In the genomic region with DNA sequence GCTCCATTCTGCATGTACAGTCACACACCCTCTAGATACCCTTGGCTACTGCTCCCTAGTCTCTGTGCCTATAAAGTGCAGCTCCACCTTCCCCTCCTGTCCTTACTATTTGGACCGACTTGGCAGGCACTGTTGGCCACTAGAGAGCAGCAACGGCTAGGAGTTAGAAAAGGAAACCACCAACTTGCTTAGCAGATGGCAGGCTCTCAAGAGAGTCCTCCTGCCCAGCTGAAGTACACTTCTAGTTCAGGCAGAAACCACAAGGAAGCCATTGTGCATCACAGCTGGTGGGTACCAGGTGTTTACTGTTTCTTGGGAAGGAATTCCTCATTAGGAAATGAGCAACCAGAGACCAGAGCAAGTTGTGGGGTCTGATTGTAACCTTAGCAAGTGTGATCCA, we compare ENCODE assay signal across 9 mouse cellular contexts.
DNase-seq lines count a peak whose midpoint lies in the region; ATAC-seq and TF ChIP-seq lines count a peak whose summit lies in the region.
"Had no signal": no experiment of that assay in that cellular context is flagged by ENCODE, and none has a peak within 500 bp of the region (broad histone marks: within the 10 kb centered on the region; RNA-seq: fewer than 3 reads in every experiment).

No protein-coding gene starts in this region.

- H3K4me3 ChIP-seq in forebrain, postnatal 0 days (ENCODE audit: low read depth, low read length), result no peak overlapping the region
- no peak overlapping the region for H3K4me3 ChIP-seq in hindbrain, embryonic 10.5 days
- H3K4me3 ChIP-seq: limb, embryonic 15.5 days had no signal

- peak; percentile 71 for ATAC-seq in forebrain, postnatal 0 days

- H3K4me1 ChIP-seq in forebrain, postnatal 0 days (ENCODE audit: insufficient read depth), result no peaks in the 10 kb centered on the region
- no peaks in the 10 kb centered on the region for H3K4me1 ChIP-seq in hindbrain, embryonic 10.5 days (replicated peaks)

- peak; percentile 67 for DNase-seq in MN1 (ENCODE audit: low spot score)
- DNase-seq in cerebellum, adult 11-12 months, result peak; percentile 43
- peak; percentile 80 for DNase-seq in forebrain, postnatal 0 days
- DNase-seq in hindbrain, embryonic 10.5 days (ENCODE audit: low spot score), result peak; percentile 66
- DNase-seq in layer of hippocampus, adult 9-11 months, result peak; percentile 85
- DNase-seq in lung, postnatal 25 days (ENCODE audit: low spot score), result peak; percentile 86
- DNase-seq in retina, postnatal 1 day, result peak; percentile 88
- DNase-seq in urinary bladder, postnatal 25 days (ENCODE audit: low spot score), result peak; percentile 42

- no peaks in the 10 kb centered on the region for H3K27me3 ChIP-seq in forebrain, postnatal 0 days (ENCODE audit: insufficient read depth, low read length)
- no peaks in the 10 kb centered on the region for H3K27me3 ChIP-seq in hindbrain, embryonic 10.5 days (ENCODE audit: insufficient read depth, poor library complexity, severe bottlenecking)
- H3K27me3 ChIP-seq: limb, embryonic 15.5 days had no signal

- H3K9ac ChIP-seq in forebrain, postnatal 0 days, result no peak overlapping the region
- H3K9ac ChIP-seq: limb, embryonic 15.5 days had no signal

- no peak overlapping the region for H3K4me2 ChIP-seq in forebrain, postnatal 0 days (ENCODE audit: low read depth)
- H3K4me2 ChIP-seq: limb, embryonic 15.5 days had no signal

- WGBS in forebrain, postnatal 0 days, result 4% methylated on average over 2 of the region's 2 CpGs
- WGBS in hindbrain, embryonic 10.5 days, result 11% methylated on average over 2 of the region's 2 CpGs

- no peaks in the 10 kb centered on the region for H3K36me3 ChIP-seq in forebrain, postnatal 0 days (ENCODE audit: insufficient read depth)
- H3K36me3 ChIP-seq in hindbrain, embryonic 10.5 days, result peaks cover 5% of the 10 kb centered on the region; the same call in 1 of the 2 replicates
- H3K36me3 ChIP-seq: limb, embryonic 15.5 days had no signal

- no peak overlapping the region for H3K27ac ChIP-seq in forebrain, postnatal 0 days (ENCODE audit: low read depth, low read length)
- H3K27ac ChIP-seq in hindbrain, embryonic 10.5 days, result no peak overlapping the region
- H3K27ac ChIP-seq: limb, embryonic 15.5 days had no signal

- no peaks in the 10 kb centered on the region for H3K9me3 ChIP-seq in forebrain, postnatal 0 days (ENCODE audit: low read length)
- no peaks in the 10 kb centered on the region for H3K9me3 ChIP-seq in hindbrain, embryonic 10.5 days
- H3K9me3 ChIP-seq: limb, embryonic 15.5 days had no signal

- peak; percentile 83 for TF ChIP-seq CTCF in forebrain, postnatal 0 days (IDR thresholded peaks at IDR 0.05; ENCODE audit: low read depth)
